Mouse (Mus musculus): ENCODE measurements at regions not wholly inside any gene's neighbourhood (a gene's known extent, or its start where the extent isn't known, plus 50 kb on each side); places are given as distances from the start of the nearest gene placed in this dataset.

- no peak for DNase-seq (ENCODE audit: low spot score in 2 of 2)
Observed at GRCm38 (mm10) chr5:112091867-112092535, 160.3 kb downstream of the Cryba4 start.

GRCm38 (mm10) chr5:112093905-112094571 lies 158.3 kb downstream of the Cryba4 start:
- no peak for DNase-seq (ENCODE audit: low spot score in 2 of 2)

- no peak for DNase-seq (ENCODE audit: low spot score in 2 of 2)
Observed at GRCm38 (mm10) chr5:112098469-112099085, 153.7 kb downstream of the Cryba4 start.

- no peak for DNase-seq (ENCODE audit: low spot score in 2 of 2)
Observed at GRCm38 (mm10) chr5:112101739-112102590, 150.4 kb downstream of the Cryba4 start.

- DNase-seq (ENCODE audit: low spot score in 2 of 2), result no peak
Observed at GRCm38 (mm10) chr5:112110306-112110969, 141.9 kb downstream of the Cryba4 start.

GRCm38 (mm10) chr5:112120766-112121165 lies 131.6 kb downstream of the Cryba4 start:
- DNase-seq (ENCODE audit: low spot score in 2 of 2), result no peak

- no peak for DNase-seq (ENCODE audit: low spot score in 2 of 2)
Observed at GRCm38 (mm10) chr5:112121554-112121953, 130.8 kb downstream of the Cryba4 start.

GRCm38 (mm10) chr5:112122581-112122980 lies 129.7 kb downstream of the Cryba4 start:
- DNase-seq (ENCODE audit: low spot score in 2 of 2), result no peak

GRCm38 (mm10) chr5:112127171-112127570 lies 125.1 kb downstream of the Cryba4 start:
- no peak for DNase-seq (ENCODE audit: low spot score in 2 of 2)

GRCm38 (mm10) chr5:112132746-112133145 lies 119.6 kb downstream of the Cryba4 start:
- DNase-seq (ENCODE audit: low spot score in 2 of 2), result no peak

GRCm38 (mm10) chr5:112133688-112134573 lies 118.4 kb downstream of the Cryba4 start:
- no peak for DNase-seq (ENCODE audit: low spot score in 2 of 2)

GRCm38 (mm10) chr5:112136646-112137045 lies 115.7 kb downstream of the Cryba4 start:
- DNase-seq (ENCODE audit: low spot score in 2 of 2), result no peak

- no peak for DNase-seq (ENCODE audit: low spot score in 2 of 2)
Observed at GRCm38 (mm10) chr5:112138246-112138645, 114.1 kb downstream of the Cryba4 start.

- no peak for DNase-seq (ENCODE audit: low spot score in 2 of 2)
Observed at GRCm38 (mm10) chr5:112142731-112143130, 109.6 kb downstream of the Cryba4 start.

GRCm38 (mm10) chr5:112143993-112144621 lies 108.2 kb downstream of the Cryba4 start:
- no peak for DNase-seq (ENCODE audit: low spot score in 2 of 2)

GRCm38 (mm10) chr5:112153675-112154085 lies 98.6 kb downstream of the Cryba4 start:
- DNase-seq (ENCODE audit: low spot score in 2 of 2), result peak; percentile 63 to 92

- no peak for DNase-seq (ENCODE audit: low spot score in 2 of 2)
Observed at GRCm38 (mm10) chr5:112154650-112155049, 97.7 kb downstream of the Cryba4 start.

GRCm38 (mm10) chr5:112155051-112155450 lies 97.3 kb downstream of the Cryba4 start:
- DNase-seq (ENCODE audit: low spot score in 2 of 2), result no peak

GRCm38 (mm10) chr5:112156005-112156404 lies 96.3 kb downstream of the Cryba4 start:
- no peak for DNase-seq (ENCODE audit: low spot score in 2 of 2)

All from spleen, postnatal 4 days (tissue).